Mouse (Mus musculus): ENCODE results near the gene Sec22c. TPM values are rescaled to one million over a fixed set of nuclear protein-coding genes. Genes with fewer than 3 reads are reported as not detected.

Sec22c gene
- total RNA-seq (2015) (11.1 and 11.5 TPM in 2 replicates), total RNA-seq (2017) (6.6 and 12.0 TPM in 2 replicates)

DNA sequence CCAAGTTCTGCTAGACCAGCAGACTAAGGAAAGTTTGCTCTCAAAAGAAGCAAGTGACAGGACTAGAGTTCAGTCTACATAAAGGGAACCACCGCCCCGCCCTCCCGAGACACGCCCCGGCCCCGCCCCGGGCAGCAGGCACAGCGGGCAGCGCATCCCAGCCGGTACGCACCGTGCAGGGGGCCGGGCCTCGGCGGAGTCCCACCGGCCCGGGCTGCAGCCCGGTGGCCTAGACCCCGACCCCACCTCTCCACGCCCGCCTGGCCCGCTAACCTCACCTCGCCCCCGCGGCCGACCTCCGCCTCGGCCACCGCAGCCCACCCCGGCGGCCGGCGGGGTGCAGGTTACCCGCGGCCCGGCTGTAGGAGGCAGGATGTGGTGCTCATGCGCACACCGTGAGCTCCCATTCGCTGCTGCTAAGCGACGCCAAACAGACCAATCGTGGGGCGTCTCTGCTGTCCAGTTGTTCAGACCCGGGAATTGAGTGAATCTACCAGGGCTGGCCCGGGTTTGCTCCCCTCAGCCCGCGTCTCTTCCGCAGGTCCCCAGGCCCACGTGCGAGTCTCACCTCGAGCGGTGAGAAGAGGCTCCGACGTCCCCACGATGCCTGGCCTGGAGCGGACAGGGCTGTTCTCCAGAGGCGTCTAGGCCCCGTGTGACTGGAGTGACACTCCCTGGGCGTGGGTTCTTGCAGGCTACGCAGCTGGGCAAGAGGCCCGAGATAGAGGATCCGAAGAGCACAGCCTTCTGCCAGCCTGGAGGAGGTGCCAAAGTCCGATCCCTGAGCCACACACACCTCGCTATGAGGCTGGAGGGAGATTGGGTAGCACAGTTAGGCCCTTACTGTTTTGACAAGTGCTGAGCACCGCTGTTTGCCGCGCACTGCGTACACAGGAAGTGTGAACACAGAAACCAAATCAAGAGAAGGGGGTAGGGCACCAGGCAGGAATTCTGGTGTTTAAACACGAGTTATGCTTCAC, at the start of gene Sec22c:
TSS of gene Sec22c (minus strand) at position 845 of the 980 bp plus-strand sequence.
- peak; percentile 67 for ATAC-seq (replicated peaks; ENCODE audit: poor library complexity)

DNA sequence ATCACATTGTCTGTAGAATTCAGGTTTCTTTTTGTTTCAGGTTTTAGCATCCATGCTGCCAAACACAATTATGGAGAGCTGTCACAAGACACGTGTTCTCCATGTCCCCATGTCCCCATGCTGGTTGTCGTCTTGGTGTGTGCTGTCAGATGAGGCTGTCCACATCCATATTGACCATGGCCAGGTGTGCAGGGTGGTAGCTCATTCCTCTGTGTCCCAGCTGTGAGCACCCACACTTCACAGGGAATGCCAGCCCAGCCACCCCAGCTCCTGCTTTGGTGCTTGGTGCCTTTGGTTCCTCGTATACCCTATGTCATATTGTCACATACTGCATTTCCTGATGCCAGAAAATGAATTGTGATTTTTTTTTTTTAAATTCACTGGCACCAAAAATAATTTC, 49.3 kb upstream of the Sec22c start:
- ATAC-seq (replicated peaks; ENCODE audit: poor library complexity), result no peak

DNA sequence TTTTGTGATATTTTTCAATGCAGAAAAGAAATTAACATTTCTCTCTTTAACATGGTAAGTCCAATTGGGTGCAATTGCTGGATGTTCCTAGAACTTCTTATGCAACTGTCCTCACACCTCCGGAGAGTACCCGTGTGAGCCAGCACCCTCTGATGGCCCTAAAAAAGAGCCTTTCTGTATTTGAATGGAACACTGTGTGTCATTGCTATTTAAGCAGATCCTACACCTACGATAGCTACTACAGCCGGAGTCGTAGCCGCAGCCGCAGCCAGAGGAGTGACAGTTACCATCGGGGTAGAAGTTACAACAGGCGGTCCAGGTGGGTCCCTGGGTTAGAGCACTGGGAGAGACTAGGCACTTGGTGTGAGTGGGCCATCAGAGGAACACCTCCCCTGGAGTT, 47.5 kb upstream of the Sec22c start:
- no peak for ATAC-seq (replicated peaks; ENCODE audit: poor library complexity)

DNA sequence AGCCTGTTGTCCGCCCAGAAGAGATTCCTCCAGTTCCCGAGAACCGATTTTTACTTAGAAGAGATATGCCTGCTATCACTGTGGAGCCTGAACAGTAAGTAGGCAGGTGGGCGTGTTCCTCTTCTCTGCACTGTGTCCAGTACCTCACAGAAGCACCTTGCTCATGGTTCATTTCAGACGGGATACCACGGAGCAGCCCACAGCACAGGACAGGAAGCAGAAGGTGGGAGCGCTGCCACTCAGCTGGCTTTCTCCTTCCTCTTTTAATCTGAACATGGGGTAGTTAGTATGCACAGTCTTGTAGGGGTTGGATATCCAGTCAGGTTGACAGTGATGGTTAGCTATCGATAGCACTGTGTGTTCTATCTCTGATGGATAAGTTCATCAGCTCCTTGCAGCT, 38.8 kb upstream of the Sec22c start:
- ATAC-seq (replicated peaks; ENCODE audit: poor library complexity), result peak; percentile 42; the same call in 1 of the 2 replicates

DNA sequence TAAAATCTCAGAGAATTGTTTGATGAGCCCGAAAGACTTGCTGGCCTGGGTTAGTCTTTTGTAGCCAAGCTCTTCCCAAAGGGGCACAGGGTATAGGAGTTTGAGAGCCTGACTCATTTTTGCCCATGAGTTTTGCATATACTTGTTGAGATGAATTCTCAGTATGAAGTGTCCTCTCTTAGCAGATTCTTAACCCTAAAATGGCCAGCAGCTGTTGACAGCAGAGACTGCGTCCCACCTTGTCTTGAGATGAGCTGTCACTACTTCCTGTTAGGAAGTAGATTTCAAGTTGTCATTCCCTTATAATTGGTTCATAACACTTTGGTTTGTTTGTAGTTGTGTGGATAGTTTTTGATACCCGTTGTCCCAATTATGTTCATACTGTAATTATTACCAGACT, 35.9 kb upstream of the Sec22c start:
- no peak for ATAC-seq (replicated peaks; ENCODE audit: poor library complexity)

DNA sequence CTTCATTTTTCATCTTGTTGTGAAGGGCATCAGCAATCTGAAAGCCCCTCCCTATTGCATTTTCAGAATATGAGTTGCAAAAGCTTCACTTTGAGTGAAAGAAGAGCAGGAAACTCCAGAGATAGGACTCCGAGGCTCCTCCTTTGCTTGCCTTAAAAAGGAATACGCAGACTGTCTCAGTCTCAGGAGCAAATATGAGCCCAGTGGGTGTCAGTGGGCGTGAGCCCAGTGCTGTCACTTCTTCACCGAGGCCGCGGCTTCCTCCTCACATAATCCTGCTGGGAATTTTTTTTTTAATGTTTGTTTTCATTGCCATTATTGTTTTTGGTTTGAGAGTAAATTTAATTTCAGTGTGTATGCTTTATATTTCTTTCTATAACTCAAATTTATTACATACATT, 35.2 kb upstream of the Sec22c start:
- ATAC-seq (replicated peaks; ENCODE audit: poor library complexity), result no peak

DNA sequence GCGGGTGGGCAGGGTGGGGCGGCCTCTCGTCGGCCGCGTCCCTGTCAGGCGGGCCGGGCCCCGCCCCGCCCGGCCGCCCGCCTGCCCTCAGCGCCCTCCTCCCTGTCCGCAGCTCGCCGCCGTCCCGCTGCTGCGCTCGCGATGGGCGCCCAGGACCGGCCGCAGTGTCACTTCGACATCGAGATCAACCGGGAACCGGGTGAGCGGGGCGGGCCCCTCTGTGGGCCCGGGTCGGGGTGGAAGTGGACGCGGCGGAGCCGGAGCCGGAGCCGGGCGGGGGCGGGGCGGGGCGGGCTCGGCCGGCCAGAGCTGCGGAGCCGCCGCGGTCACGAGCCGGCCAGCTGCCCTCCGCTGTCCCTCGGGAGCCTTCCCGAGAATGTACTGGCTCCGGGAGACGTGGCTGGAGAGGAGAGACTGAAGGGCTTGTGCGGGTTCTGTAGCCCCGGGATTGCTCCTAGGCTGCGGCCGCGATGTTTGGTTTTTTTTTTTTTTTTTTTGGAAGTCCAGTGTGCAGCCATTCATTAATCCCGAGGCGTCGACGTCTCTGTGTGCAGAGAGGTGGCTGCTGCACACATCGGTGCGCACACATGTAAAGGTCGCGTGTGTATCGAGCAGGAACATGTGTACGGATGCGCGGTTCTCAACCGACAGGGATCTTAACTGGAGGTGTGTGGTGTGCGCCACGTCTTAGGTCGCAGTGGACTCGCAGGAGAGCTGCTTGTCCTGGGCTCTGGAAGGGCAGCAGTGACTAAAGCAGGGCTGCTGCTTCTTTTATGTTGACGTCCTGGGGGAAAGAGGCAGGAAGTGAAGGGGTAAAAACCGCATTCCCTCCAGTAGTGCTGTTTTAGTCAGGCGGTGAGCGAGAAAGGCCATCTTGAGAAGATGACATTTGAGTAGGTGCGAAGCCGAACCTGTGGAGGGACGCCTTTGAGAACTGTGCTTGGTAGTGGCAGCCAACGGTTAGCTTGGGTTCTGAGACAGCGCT, 14.3 kb upstream of the Sec22c start:
- ATAC-seq (replicated peaks; ENCODE audit: poor library complexity), result peak; percentile 30

DNA sequence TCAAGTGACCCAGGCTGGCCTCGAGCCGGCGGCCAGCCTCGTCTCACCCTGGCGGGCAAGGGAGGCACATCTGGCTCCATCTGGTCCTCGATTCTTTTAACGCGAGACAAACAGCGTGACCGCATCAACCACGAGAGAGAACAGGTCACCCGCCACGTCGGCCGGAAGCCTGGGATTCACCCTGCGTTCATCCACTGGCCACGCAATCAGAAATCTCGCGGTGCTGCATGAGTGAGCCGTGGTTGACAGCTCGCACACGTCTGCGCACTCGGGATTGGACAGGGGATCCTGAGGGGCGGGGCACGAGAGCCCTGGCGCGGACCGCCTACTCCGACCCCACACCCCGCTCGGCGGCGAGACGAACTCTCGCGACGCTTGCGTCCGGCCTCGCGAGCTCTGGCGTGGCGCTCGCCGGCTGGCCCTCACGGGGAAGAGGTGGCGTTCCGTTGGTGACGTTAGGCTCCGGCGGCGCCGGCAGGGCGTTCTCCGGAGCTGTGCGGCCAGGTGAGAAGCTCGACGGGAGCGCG, 13.6 kb upstream of the Sec22c start, which contains the start of gene Nktr:
TSS of gene Nktr (plus strand) at position 378 of the 527 bp plus-strand sequence.
- ATAC-seq (replicated peaks; ENCODE audit: poor library complexity), result peak; percentile 91

DNA sequence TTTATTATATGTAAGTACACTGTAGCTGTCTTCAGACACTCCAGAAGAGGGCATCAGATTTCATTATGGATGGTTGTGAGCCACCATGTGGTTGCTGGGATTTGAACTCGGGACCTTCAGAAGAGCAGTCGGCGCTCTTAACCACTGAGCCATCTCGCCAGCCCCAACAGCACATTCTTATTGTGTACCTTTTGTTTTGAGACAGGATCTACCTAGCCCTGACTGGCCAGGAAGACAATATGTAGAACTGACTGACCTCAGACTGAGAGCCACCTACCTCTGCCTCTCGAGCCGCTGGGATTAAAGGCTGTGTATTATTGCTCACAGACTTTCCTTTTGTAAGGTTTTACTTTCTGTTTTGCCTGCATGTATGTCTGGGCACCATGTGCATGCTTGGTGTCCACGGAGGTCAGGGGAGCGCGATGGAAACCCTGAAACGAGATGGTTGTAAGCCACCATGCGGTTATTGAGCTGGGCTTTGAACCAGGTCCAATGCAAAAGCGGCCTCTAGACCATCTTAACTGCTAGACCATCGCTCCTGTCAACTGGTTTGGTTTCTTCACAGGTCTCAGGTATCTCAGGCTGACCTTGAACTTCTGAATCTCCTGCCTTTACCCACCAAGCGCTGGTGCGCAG, 12.9 kb upstream of the Sec22c start:
- ATAC-seq (replicated peaks; ENCODE audit: poor library complexity), result peak; percentile 17

DNA sequence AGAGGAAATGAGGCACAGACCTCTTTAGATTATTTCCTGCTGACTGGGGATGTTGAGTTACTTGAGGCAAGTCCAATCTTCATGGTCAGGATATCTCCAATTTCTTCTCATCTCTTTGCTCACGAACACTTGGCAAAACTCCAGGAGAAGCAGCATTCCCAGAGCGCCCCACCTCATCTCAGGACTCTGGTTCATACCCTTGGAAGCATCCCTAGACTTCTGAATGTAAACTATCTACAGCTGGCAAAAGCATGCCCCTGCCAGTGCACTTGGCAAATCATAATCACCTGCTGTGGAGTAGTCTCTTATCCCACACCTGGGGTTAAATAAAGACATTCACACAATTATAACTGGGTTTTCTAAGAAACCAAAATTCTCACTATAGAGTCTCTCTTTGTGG, 11.8 kb upstream of the Sec22c start:
- no peak for ATAC-seq (replicated peaks; ENCODE audit: poor library complexity)

DNA sequence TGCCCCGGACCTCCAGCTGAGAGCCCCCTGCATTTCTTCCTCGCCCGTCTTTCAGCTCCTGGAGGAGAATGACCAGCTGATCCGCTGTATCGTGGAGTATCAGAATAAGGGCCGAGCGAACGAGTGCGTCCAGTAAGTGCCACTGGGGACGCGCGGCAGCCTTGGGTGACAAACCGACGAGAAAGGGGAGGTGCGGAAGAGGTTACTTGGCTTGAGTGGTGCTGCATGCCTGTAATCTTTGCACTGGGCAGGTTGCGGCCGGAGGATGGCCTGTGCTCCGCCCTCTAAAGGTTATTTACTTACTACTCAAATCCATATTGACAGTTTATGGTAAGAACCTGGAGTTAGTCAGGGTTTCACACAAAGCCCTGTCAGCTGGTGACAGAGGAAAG, 5.3 kb upstream of the Sec22c start:
- ATAC-seq (replicated peaks; ENCODE audit: poor library complexity), result peak; percentile 44

DNA sequence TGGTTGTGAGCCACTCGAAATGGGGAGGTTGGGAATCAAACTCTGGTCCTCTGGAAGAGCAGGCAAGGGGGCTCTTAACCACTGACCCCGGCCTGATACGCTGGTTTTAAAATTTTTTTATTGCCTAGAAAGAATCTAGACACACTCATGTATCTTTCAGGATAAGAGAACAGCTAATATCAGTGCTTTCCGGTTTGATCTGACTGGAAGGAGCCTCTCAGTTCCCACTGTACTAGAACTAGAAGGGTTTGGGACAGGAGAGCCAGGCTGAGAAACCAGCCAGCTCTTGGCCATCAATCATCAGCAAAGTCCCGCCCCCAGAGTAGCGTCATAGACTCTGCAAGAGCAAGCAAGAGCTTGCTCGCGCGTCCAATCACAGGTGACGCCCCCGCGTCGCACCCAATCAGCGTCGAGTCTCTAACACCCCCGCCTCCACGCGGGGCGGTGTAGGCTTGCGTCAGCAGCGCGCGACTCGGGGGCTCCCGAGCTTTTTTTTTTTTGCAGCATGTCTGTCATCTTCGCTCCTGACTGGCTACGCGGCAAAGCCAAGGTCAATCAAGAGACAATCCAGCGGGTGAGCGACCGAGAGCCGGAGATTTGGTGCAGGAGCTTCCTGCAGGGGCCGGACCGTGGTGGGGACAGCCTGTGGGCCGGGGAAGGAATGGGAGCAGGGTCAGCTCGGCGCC, 4.8 kb upstream of the Sec22c start, which contains the start of gene Ss18l2:
TSS of gene Ss18l2 (plus strand) at position 432 of the 686 bp plus-strand sequence.
- ATAC-seq (replicated peaks; ENCODE audit: poor library complexity), result peak; percentile 81

DNA sequence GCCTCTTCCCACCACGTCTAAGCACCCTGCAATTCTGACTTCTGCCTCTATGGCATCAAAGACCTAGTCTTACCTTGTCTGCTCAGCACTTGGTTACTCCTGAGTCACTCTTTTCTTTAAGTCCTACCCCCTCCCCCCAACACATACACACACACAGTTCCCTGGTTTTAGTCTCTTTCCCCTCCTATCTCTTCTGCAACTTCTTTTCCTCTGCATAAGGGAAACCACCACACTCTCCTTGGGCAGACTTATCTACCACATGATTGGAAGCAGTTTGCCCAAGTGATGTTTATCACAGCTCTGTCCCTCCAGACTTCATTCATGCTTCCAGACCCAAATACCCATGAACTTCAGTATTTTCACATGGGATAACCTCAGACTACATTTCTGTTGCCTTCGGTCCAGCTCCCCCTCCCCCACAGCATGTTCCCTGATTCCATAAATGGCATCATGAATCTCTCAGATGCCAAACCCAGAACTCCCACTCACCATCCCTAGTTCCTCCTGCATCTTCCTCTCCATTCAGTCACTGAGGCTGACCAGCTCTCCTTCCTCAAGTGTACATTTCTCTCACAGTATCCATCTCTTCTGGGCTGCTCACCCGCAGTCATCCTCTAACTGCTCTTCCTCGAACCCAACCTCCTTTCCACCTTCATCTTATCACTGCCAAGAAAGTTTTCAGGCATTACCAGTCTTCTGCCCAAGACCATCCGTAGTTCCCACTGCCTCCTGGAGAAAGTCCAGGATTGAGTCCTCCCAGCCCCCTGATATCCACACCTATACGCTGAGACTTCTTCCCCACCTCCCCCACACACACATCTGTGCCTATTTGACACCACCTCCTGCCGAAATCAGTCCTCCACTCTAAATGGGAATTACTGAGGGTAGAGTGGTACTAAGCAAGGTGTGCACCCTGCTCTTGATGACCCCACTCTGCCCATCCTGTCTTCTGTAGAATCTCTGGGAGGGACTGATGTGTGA, 3.5 kb upstream of the Sec22c start:
- peak; percentile 12 for ATAC-seq (replicated peaks; ENCODE audit: poor library complexity)

DNA sequence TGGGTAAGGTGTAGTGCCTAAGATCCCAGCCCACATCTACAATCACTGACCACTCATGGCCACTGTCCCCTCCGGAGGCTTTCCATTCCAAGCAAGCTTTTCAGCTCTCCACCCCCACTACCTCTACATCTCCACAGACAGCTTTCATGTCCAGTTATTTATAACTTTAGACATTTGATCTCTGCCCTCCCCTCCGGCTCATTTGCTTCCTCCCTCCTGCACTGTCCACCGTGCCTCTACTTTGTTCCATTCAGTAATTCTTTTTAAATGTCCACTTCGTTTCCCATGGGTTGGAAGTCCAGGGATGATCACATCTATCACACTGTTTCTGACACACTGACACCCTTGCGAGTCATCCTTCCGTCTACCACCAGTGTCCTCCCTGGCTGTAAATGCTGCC, 2.5 kb upstream of the Sec22c start:
- ATAC-seq (replicated peaks; ENCODE audit: poor library complexity), result no peak

DNA sequence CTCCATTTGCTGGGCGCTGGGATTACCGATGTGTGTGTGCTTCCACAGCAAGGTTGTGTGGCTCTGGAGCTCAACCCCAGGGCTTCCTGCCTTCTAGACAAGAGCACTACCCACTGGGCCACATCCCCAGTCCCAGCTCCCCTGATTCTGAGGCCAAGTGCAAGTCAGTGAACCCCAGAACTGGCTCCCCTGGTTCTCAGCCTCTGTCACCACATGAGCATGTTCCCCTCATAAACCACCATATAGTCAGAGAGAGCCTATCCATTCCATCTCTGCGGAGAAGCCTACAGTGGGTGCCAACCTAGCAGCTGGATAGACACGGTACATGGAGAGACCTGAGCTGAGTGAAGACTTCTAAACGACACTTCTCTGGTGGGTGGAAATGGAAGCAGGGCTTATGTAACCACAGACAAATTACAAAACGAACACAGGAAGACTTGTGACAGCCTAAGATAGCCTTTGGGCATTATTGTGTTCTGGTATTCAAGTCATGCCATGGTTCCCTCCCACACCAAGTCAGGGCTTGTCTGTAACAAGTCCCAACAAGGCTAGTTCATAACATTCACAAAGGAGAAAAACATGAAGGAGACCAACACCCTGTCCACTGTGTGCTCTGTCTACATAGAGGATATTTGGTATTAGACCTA, 862 bp upstream of the Sec22c start:
- ATAC-seq (replicated peaks; ENCODE audit: poor library complexity), result peak; percentile 2; the same call in 1 of the 2 replicates

DNA sequence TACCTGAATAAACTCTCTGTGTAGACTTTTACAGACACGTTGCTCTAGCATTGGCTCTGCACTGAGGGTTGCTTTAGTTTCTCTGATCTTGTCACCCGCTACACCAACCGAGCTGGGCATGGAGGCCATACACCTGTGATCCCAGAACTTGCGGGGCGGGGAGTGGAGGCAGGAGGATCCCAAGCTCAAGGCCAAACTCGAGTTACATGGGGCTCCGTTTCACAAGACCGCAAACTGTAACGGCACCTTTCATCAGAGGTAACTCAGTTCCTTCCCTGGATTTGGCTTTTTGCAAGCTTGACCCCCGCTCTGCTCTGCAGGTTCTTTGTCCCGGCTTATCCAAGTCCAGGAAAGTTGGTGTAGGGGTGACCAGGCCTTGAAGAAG, 1.0 kb downstream of the Sec22c start:
- no peak for ATAC-seq (replicated peaks; ENCODE audit: poor library complexity)

DNA sequence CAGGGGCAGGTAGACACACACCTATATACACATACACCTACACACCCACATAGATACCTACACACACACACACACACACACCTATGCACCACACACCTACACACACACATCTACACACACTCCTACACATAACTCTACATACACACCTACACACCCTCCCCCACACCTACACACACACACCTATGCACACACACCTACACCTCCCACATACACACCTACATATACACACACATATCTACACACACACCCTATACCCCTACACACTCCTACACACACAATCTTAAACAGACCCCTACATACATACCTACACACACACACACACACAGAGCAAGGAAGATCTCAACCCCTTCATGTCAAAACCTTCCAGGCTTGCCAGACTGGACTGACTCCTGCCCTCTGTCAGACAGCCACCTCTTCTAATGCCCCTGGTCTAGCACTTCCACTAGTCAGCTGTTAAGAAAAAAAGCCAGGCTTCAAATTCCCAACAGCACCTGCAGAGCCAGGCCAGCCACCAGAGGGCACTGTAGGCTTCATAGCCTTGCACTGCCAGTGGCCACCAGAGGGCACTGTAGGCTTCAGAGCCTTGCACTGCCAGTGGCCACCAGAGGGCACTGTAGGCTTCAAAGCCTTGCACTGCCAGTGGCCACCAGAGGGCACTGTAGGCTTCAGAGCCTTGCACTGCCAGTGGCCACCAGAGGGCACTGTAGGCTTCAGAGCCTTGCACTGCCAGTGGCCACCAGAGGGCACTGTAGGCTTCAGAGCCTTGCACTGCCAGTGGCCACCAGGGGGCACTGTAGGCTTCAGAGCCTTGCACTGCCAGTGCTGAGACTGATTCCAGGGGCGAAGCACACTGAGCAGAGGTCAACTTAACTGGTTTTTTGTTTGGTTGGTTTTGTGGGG, 7.9 kb downstream of the Sec22c start:
- ATAC-seq (replicated peaks; ENCODE audit: poor library complexity), result peak; percentile 85

Measured in megakaryocyte progenitor cell, adult 5-6 weeks (primary cell).